Mouse (Mus musculus): ENCODE measurements around the gene Cckar. TPM values are rescaled to one million over a fixed set of nuclear protein-coding genes. Genes with fewer than 3 reads are reported as not detected.
"Not testable (repeated sequence)": the region's sequence is repeated elsewhere in the genome, so short reads cannot be mapped to it uniquely, and the experiment has no call there.

Gene Cckar
- total and polyA plus RNA-seq, 3 experiments = not detected

- H3K4me3 ChIP-seq (replicated peaks in 1 of 3; ENCODE audit: low read depth in 2 of 3, low read length in 2 of 3, poor library complexity in 1 of 3) = no peak overlapping the region
- TF ChIP-seq GABPA (IDR thresholded peaks at IDR 0.05; ENCODE audit: insufficient replicate concordance, low read depth, low read length) (no peak), ZNF384 (IDR thresholded peaks at IDR 0.05; ENCODE audit: low read depth, low read length) (no peak), TBP (conservative IDR thresholded peaks at IDR 0.05; ENCODE audit: low read depth, low read length) (no peak), SMC3 (IDR thresholded peaks at IDR 0.05; ENCODE audit: low read depth, low read length) (no peak), EP300 (IDR thresholded peaks at IDR 0.05; ENCODE audit: low read length) (no peak), POLR2AphosphoS2 (IDR thresholded peaks at IDR 0.05; ENCODE audit: low read depth, low read length) (no peak), NRF1 (IDR thresholded peaks at IDR 0.05; ENCODE audit: low read depth, low read length) (no peak), MAX (IDR thresholded peaks at IDR 0.05; ENCODE audit: low read length) (no peak), RCOR1 (conservative IDR thresholded peaks at IDR 0.05; ENCODE audit: low read depth, low read length) (no peak), PAX5 (IDR thresholded peaks at IDR 0.05; ENCODE audit: low read length) (no peak), USF1 (IDR thresholded peaks at IDR 0.05; ENCODE audit: low read depth, low read length) (no peak), MAZ (IDR thresholded peaks at IDR 0.05; ENCODE audit: low read depth, low read length) (no peak), KAT2A (IDR thresholded peaks at IDR 0.05; ENCODE audit: insufficient replicate concordance, low read length) (no peak), MAFK (IDR thresholded peaks at IDR 0.05; ENCODE audit: insufficient replicate concordance, low read length) (no peak), ELF1 (IDR thresholded peaks at IDR 0.05; ENCODE audit: low read depth, low read length) (no peak), E2F4 (IDR thresholded peaks at IDR 0.05; ENCODE audit: insufficient replicate concordance, low read depth, low read length) (no peak)
- H3K9ac ChIP-seq (ENCODE audit: insufficient read depth, low read depth) = no peak overlapping the region
- H3K79me2 ChIP-seq (replicated peaks; ENCODE audit: control insufficient read depth, extremely low read depth, insufficient read depth, poor library complexity, severe bottlenecking) = no peaks in the 10 kb centered on the region
- dilution Hi-C loops (cut with MboI; ENCODE audit: extremely low pct_ligation_motif_present, extremely low pct_unique_long_range_greater_than_20kb, low sequenced_read_pairs) (no loop called here), in situ Hi-C loops (cut with MboI; ENCODE audit: low pct_ligation_motif_present, low pct_unique_long_range_greater_than_20kb, low sequenced_read_pairs) (loop anchor here (10.0 to 25.0 kb wide), 2 partner anchors 333 to 434 kb away; no protein-coding TSS in a partner anchor)
- no peak for DNase-seq (ENCODE audit: extremely low read depth)
- no peak overlapping the region for H3K27ac ChIP-seq (ENCODE audit: insufficient read depth, low read depth)
- no peaks in the 10 kb centered on the region for H3K4me1 ChIP-seq (ENCODE audit: control insufficient read depth in 1 of 2, insufficient read depth in 2 of 2)
- H3K36me3 ChIP-seq (replicated peaks in 1 of 2; ENCODE audit: control insufficient read depth in 1 of 2, insufficient read depth in 1 of 2, low read length in 1 of 2) = no peaks in the 10 kb centered on the region
- no peak overlapping the region for H3K4me2 ChIP-seq (ENCODE audit: insufficient read depth, low read depth, poor library complexity, severe bottlenecking)
- H3K27me3 ChIP-seq (replicated peaks) = peaks cover 2% of the 10 kb centered on the region
- H3K9me3 ChIP-seq (replicated peaks; ENCODE audit: low read length) = peaks cover 11% of the 10 kb centered on the region
Measured at GRCm38 (mm10) chr5:53678036-53678767, 29.3 kb downstream of the Cckar start.

- in situ Hi-C loops (cut with MboI; ENCODE audit: low pct_ligation_motif_present, low pct_unique_long_range_greater_than_20kb, low sequenced_read_pairs) = loop anchor here (10.0 to 25.0 kb wide), 2 partner anchors 332 to 436 kb away; no protein-coding TSS in a partner anchor
- peaks cover 0 to 4% of the 10 kb centered on the region in 2 experiments; a peak in 1 of 4 replicates for H3K4me1 ChIP-seq (ENCODE audit: control insufficient read depth in 1 of 2, insufficient read depth in 2 of 2)
- H3K36me3 ChIP-seq (replicated peaks in 1 of 2; ENCODE audit: control insufficient read depth in 1 of 2, insufficient read depth in 1 of 2, low read length in 1 of 2) = no peaks in the 10 kb centered on the region
- no peak overlapping the region for H3K4me2 ChIP-seq (ENCODE audit: insufficient read depth, low read depth, poor library complexity, severe bottlenecking)
- no peaks in the 10 kb centered on the region for H3K79me2 ChIP-seq (replicated peaks; ENCODE audit: control insufficient read depth, extremely low read depth, insufficient read depth, poor library complexity, severe bottlenecking)
- TF ChIP-seq ZMIZ1 (IDR thresholded peaks at IDR 0.05; ENCODE audit: low read depth, low read length) (no peak), SIN3A (IDR thresholded peaks at IDR 0.05; ENCODE audit: low read length) (no peak), TCF12 (IDR thresholded peaks at IDR 0.05; ENCODE audit: low read depth, low read length) (no peak)
- no peak for DNase-seq (ENCODE audit: extremely low read depth)
- dilution Hi-C loops (cut with MboI; ENCODE audit: extremely low pct_ligation_motif_present, extremely low pct_unique_long_range_greater_than_20kb, low sequenced_read_pairs) = no loop called here
- no peak overlapping the region for H3K4me3 ChIP-seq (replicated peaks in 1 of 3; ENCODE audit: low read depth in 2 of 3, low read length in 2 of 3, poor library complexity in 1 of 3)
- H3K27me3 ChIP-seq (replicated peaks) = no peaks in the 10 kb centered on the region
- H3K9ac ChIP-seq (ENCODE audit: insufficient read depth, low read depth) = no peak overlapping the region
- no peak overlapping the region for H3K27ac ChIP-seq (ENCODE audit: insufficient read depth, low read depth)
- H3K9me3 ChIP-seq (replicated peaks; ENCODE audit: low read length) = peaks cover 13% of the 10 kb centered on the region
Measured at GRCm38 (mm10) chr5:53676671-53677070, 30.8 kb downstream of the Cckar start.

GRCm38 (mm10) chr5:53673493-53674150 is 33.9 kb downstream of the Cckar start:
- H3K4me3 ChIP-seq (replicated peaks in 1 of 3; ENCODE audit: low read depth in 2 of 3, low read length in 2 of 3, poor library complexity in 1 of 3); H3K36me3 ChIP-seq (replicated peaks in 1 of 2; ENCODE audit: control insufficient read depth in 1 of 2, insufficient read depth in 1 of 2, low read length in 1 of 2); H3K4me2 ChIP-seq (ENCODE audit: insufficient read depth, low read depth, poor library complexity, severe bottlenecking); H3K79me2 ChIP-seq (replicated peaks; ENCODE audit: control insufficient read depth, extremely low read depth, insufficient read depth, poor library complexity, severe bottlenecking); DNase-seq (ENCODE audit: extremely low read depth); H3K9ac ChIP-seq (ENCODE audit: insufficient read depth, low read depth); H3K27me3 ChIP-seq (replicated peaks); dilution Hi-C loops (cut with MboI; ENCODE audit: extremely low pct_ligation_motif_present, extremely low pct_unique_long_range_greater_than_20kb, low sequenced_read_pairs); H3K4me1 ChIP-seq (ENCODE audit: control insufficient read depth in 1 of 2, insufficient read depth in 2 of 2); H3K27ac ChIP-seq (ENCODE audit: insufficient read depth, low read depth): not testable (repeated sequence)
- in situ Hi-C loops (cut with MboI; ENCODE audit: low pct_ligation_motif_present, low pct_unique_long_range_greater_than_20kb, low sequenced_read_pairs) = loop anchor here (10.0 kb wide), 1 partner anchor 329 kb away; no protein-coding TSS in a partner anchor
- peaks cover 13% of the 10 kb centered on the region for H3K9me3 ChIP-seq (replicated peaks; ENCODE audit: low read length)
